Mouse (Mus musculus): ENCODE measurements around the gene Snx25. TPM values are rescaled to one million over a fixed set of nuclear protein-coding genes. Genes with fewer than 3 reads are reported as not detected.
A peak's percentile ranks its signal among the peaks of the same experiment; 100 is the strongest.

Gene Snx25
- 2.5 and 3.0 TPM in 2 replicates for polyA plus RNA-seq (2015; fragmentation: Nextera tagmentation; extraction: Ambion mirVana)

- Histone ChIP-seq H3K9ac (ENCODE audit: low read depth, low read length) (peak within 1 kb of the TSS; percentile 76), H3K36me3 (ENCODE audit: control insufficient read depth, insufficient read depth) (no peaks in the 10 kb centered on the region), H3K27ac (ENCODE audit: low read length) (peak within 1 kb of the TSS; percentile 33; the same call in 1 of the 2 replicates), H3K4me3 (ENCODE audit: low read depth, low read length) (peak within 1 kb of the TSS; percentile 79), H3K27me3 (ENCODE audit: control insufficient read depth, insufficient read depth, low read depth, low read length) (peaks cover 14% of the 10 kb centered on the region), H3K4me1 (ENCODE audit: control insufficient read depth, low read depth, low read length) (peaks cover 16% of the 10 kb centered on the region), H3K9me3 (replicated peaks; ENCODE audit: control insufficient read depth, low read length) (no peaks in the 10 kb centered on the region), H3K4me2 (ENCODE audit: low read depth, low read length) (peak within 1 kb of the TSS; percentile 98)
- peak; percentile 90 for ATAC-seq (ENCODE audit: low read depth)
- WGBS (ENCODE audit: insufficient replicate concordance) = 2% methylated on average over 79 of the region's 103 CpGs
Measured at GRCm38 (mm10) chr8:46152064-46153031, at the start of gene Snx25. Gene Snx25, minus strand, starts transcription at chr8:46152159.

- Histone ChIP-seq H3K4me2 (ENCODE audit: low read depth, low read length) (no peak overlapping the region), H3K4me3 (ENCODE audit: low read depth, low read length) (no peak overlapping the region), H3K9me3 (replicated peaks; ENCODE audit: control insufficient read depth, low read length) (no peaks in the 10 kb centered on the region), H3K27ac (ENCODE audit: low read length) (no peak overlapping the region), H3K9ac (ENCODE audit: low read depth, low read length) (no peak overlapping the region), H3K27me3 (ENCODE audit: control insufficient read depth, insufficient read depth, low read depth, low read length) (no peaks in the 10 kb centered on the region), H3K36me3 (ENCODE audit: control insufficient read depth, insufficient read depth) (no peaks in the 10 kb centered on the region), H3K4me1 (ENCODE audit: control insufficient read depth, low read depth, low read length) (no peaks in the 10 kb centered on the region)
- no peak for ATAC-seq (ENCODE audit: low read depth)
- 68% methylated on average over 5 of the region's 5 CpGs for WGBS (ENCODE audit: insufficient replicate concordance)
Measured at GRCm38 (mm10) chr8:46197673-46198072, 45.7 kb upstream of the Snx25 start.

- no peak overlapping the region for H3K4me3 ChIP-seq (ENCODE audit: low read depth, low read length)
- H3K4me2 ChIP-seq (ENCODE audit: low read depth, low read length) = no peak overlapping the region
- ATAC-seq (ENCODE audit: low read depth) = no peak
- H3K27ac ChIP-seq (ENCODE audit: low read length) = no peak overlapping the region
- no peaks in the 10 kb centered on the region for H3K4me1 ChIP-seq (ENCODE audit: control insufficient read depth, low read depth, low read length)
- H3K27me3 ChIP-seq (ENCODE audit: control insufficient read depth, insufficient read depth, low read depth, low read length) = no peaks in the 10 kb centered on the region
- no peaks in the 10 kb centered on the region for H3K9me3 ChIP-seq (replicated peaks; ENCODE audit: control insufficient read depth, low read length)
- 68% methylated on average over 3 of the region's 3 CpGs for WGBS (ENCODE audit: insufficient replicate concordance)
- H3K36me3 ChIP-seq (ENCODE audit: control insufficient read depth, insufficient read depth) = no peaks in the 10 kb centered on the region; the same call in 1 of the 2 replicates
- no peak overlapping the region for H3K9ac ChIP-seq (ENCODE audit: low read depth, low read length)
Measured at GRCm38 (mm10) chr8:46196877-46197276, 44.9 kb upstream of the Snx25 start.

GRCm38 (mm10) chr8:46193100-46193499 lies 41.1 kb upstream of the Snx25 start:
- H3K9ac ChIP-seq (ENCODE audit: low read depth, low read length) = no peak overlapping the region
- no peaks in the 10 kb centered on the region for H3K9me3 ChIP-seq (replicated peaks; ENCODE audit: control insufficient read depth, low read length)
- no peaks in the 10 kb centered on the region for H3K4me1 ChIP-seq (ENCODE audit: control insufficient read depth, low read depth, low read length)
- no peaks in the 10 kb centered on the region; the same call in 1 of the 2 replicates for H3K36me3 ChIP-seq (ENCODE audit: control insufficient read depth, insufficient read depth)
- no peak for ATAC-seq (ENCODE audit: low read depth)
- no peak overlapping the region for H3K27ac ChIP-seq (ENCODE audit: low read length)
- 79% methylated on average over 8 of the region's 8 CpGs for WGBS (ENCODE audit: insufficient replicate concordance)
- no peaks in the 10 kb centered on the region for H3K27me3 ChIP-seq (ENCODE audit: control insufficient read depth, insufficient read depth, low read depth, low read length)
- no peak overlapping the region for H3K4me3 ChIP-seq (ENCODE audit: low read depth, low read length)
- no peak overlapping the region for H3K4me2 ChIP-seq (ENCODE audit: low read depth, low read length)

- ATAC-seq (ENCODE audit: low read depth) = no peak
Measured at GRCm38 (mm10) chr8:46185361-46185760, 33.4 kb upstream of the Snx25 start.

GRCm38 (mm10) chr8:46180136-46180535 lies 28.2 kb upstream of the Snx25 start:
- WGBS (ENCODE audit: insufficient replicate concordance) = 83% methylated on average over 7 of the region's 7 CpGs
- no peak for ATAC-seq (ENCODE audit: low read depth)
- H3K4me2 ChIP-seq (ENCODE audit: low read depth, low read length) = no peak overlapping the region
- H3K27me3 ChIP-seq (ENCODE audit: control insufficient read depth, insufficient read depth, low read depth, low read length) = no peaks in the 10 kb centered on the region
- no peak overlapping the region for H3K4me3 ChIP-seq (ENCODE audit: low read depth, low read length)
- peaks cover 4% of the 10 kb centered on the region; the same call in 1 of the 2 replicates for H3K36me3 ChIP-seq (ENCODE audit: control insufficient read depth, insufficient read depth)
- no peaks in the 10 kb centered on the region for H3K9me3 ChIP-seq (replicated peaks; ENCODE audit: control insufficient read depth, low read length)
- H3K9ac ChIP-seq (ENCODE audit: low read depth, low read length) = no peak overlapping the region
- H3K27ac ChIP-seq (ENCODE audit: low read length) = no peak overlapping the region
- no peaks in the 10 kb centered on the region for H3K4me1 ChIP-seq (ENCODE audit: control insufficient read depth, low read depth, low read length)

More at GRCm38 (mm10) chr8:46185361-46185760, 33.4 kb upstream of the Snx25 start:
- no peak overlapping the region for H3K9ac ChIP-seq (ENCODE audit: low read depth, low read length)
- H3K27me3 ChIP-seq (ENCODE audit: control insufficient read depth, insufficient read depth, low read depth, low read length) = no peaks in the 10 kb centered on the region
- H3K4me2 ChIP-seq (ENCODE audit: low read depth, low read length) = no peak overlapping the region
- 21% methylated on average over 2 of the region's 2 CpGs for WGBS (ENCODE audit: insufficient replicate concordance)
- H3K9me3 ChIP-seq (replicated peaks; ENCODE audit: control insufficient read depth, low read length) = no peaks in the 10 kb centered on the region
- H3K36me3 ChIP-seq (ENCODE audit: control insufficient read depth, insufficient read depth) = peaks cover 4% of the 10 kb centered on the region; the same call in 1 of the 2 replicates
- no peak overlapping the region for H3K4me3 ChIP-seq (ENCODE audit: low read depth, low read length)
- no peaks in the 10 kb centered on the region for H3K4me1 ChIP-seq (ENCODE audit: control insufficient read depth, low read depth, low read length)
- H3K27ac ChIP-seq (ENCODE audit: low read length) = no peak overlapping the region

- WGBS (ENCODE audit: insufficient replicate concordance) = 25% methylated on average over 2 of the region's 2 CpGs
- H3K36me3 ChIP-seq (ENCODE audit: control insufficient read depth, insufficient read depth) = peaks cover 6% of the 10 kb centered on the region; the same call in 1 of the 2 replicates
- no peaks in the 10 kb centered on the region for H3K27me3 ChIP-seq (ENCODE audit: control insufficient read depth, insufficient read depth, low read depth, low read length)
- H3K9ac ChIP-seq (ENCODE audit: low read depth, low read length) = no peak overlapping the region
- no peaks in the 10 kb centered on the region for H3K9me3 ChIP-seq (replicated peaks; ENCODE audit: control insufficient read depth, low read length)
- no peak overlapping the region for H3K4me3 ChIP-seq (ENCODE audit: low read depth, low read length)
- H3K4me1 ChIP-seq (ENCODE audit: control insufficient read depth, low read depth, low read length) = no peaks in the 10 kb centered on the region
- no peak overlapping the region for H3K4me2 ChIP-seq (ENCODE audit: low read depth, low read length)
- no peak for ATAC-seq (ENCODE audit: low read depth)
- H3K27ac ChIP-seq (ENCODE audit: low read length) = no peak overlapping the region
Measured at GRCm38 (mm10) chr8:46173651-46174050, 21.7 kb upstream of the Snx25 start.

- H3K9ac ChIP-seq (ENCODE audit: low read depth, low read length) = peak overlapping the region; percentile 97
- H3K9me3 ChIP-seq (replicated peaks; ENCODE audit: control insufficient read depth, low read length) = no peaks in the 10 kb centered on the region
- H3K4me2 ChIP-seq (ENCODE audit: low read depth, low read length) = peak overlapping the region; percentile 72
- peak overlapping the region; percentile 88 for H3K27ac ChIP-seq (ENCODE audit: low read length)
- no peaks in the 10 kb centered on the region for H3K27me3 ChIP-seq (ENCODE audit: control insufficient read depth, insufficient read depth, low read depth, low read length)
- peak overlapping the region; percentile 92 for H3K4me3 ChIP-seq (ENCODE audit: low read depth, low read length)
- H3K36me3 ChIP-seq (ENCODE audit: control insufficient read depth, insufficient read depth) = no peaks in the 10 kb centered on the region
- 0 out of 2 replicates have a peak, but pooled peaks have one; percentile 1 for ATAC-seq (ENCODE audit: low read depth)
- WGBS (ENCODE audit: insufficient replicate concordance) = under 1% methylated on average over 24 of the region's 25 CpGs
- H3K4me1 ChIP-seq (ENCODE audit: control insufficient read depth, low read depth, low read length) = peaks cover 17% of the 10 kb centered on the region
Measured at GRCm38 (mm10) chr8:46163870-46164190, 11.9 kb upstream of the Snx25 start.
